Mouse (Mus musculus) B cell, adult 67 days (primary cell): ENCODE measurements around the gene Grm1. TPM values are rescaled to one million over a fixed set of nuclear protein-coding genes. Genes with fewer than 3 reads are reported as not detected.

ENCODE experiments used
- total RNA-seq, 2 experiments: library from RNA; stranded (reverse); gene quantifications; 4 replicates each; pipeline ENCODE4 v1.2.4; 2023

Gene Grm1
- total RNA-seq = not detected

DNA sequence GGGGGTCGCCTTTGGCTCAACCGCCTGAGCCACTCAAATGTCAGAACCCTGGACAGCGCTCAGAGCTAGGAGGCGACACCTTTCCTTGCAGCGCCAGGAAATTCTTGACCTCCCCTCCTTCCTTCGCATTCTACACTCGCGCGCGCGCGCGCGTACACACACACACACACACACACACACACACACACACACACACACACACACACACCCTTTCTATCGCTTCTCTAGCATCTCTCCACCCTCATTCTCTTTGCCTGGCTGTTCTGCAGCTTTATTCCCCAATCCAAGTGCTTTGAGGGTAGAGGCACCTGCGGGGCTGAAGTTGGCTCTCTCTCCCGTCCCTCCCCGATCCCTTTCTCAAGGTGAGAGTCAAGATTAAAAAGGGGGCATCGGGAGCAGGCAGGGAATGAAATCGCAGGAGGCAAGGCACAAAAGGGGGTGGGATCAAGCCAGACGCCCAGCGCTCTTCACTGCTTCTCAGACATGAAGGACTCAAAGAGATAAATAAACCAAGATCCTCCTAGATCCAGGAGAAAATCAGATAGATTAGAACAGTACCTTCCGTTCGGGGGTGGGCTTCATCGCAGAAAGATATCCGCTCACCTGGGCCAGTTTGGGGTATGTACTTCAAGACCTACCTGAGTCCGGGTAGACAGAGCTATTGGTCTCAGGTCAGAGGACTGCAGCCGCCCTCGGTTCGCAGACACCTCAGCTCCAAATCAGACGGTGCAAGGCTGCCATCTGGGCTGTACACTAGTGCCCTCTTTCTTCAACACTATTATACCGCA lies at the start of gene Grm1:
Gene Grm1, minus strand, starts transcription at position 746 of the 788 bp plus-strand sequence.

GRCm38 (mm10) chr10:10681048-10681447 lies 401.1 kb downstream of the Grm1 start, which contains the start of gene Gm10944:
Gene Gm10944 (plus strand): TSS chr10:10681348.

Other genes with a start within 250 kb of the Grm1 start
- 10 to 100 TPM; 33.4 to 40.3 TPM for gene Shprh, start 67.1 kb upstream of the Grm1 start, total RNA-seq
- 10 to 100 TPM; 10.6 to 15.0 TPM for gene Fbxo30, start 199.0 kb upstream of the Grm1 start, total RNA-seq